Mouse (Mus musculus): ENCODE results near the gene Iqck. TPM values are rescaled to one million over a fixed set of nuclear protein-coding genes. Genes with fewer than 3 reads are reported as not detected.

Gene Iqck
- polyA plus RNA-seq, 1 experiment from 2014 or later = 2.3 TPM

GRCm38 (mm10) chr7:118986369-118986768, 130.8 kb downstream of the Iqck start:
- Histone ChIP-seq H3K4me1 (0 out of 2 replicates have a peak, but pooled peaks cover 1% of the 10 kb centered on the region), H3K27ac (no peak overlapping the region), H3K27me3 (no peaks in the 10 kb centered on the region), H3K36me3 (peaks cover 28% of the 10 kb centered on the region), H3K4me3 (no peak overlapping the region), H3K9ac (no peak overlapping the region), H3K4me2 (replicated peaks) (no peak overlapping the region), H3K9me3 (no peaks in the 10 kb centered on the region)
- 90% methylated on average over 4 of the region's 4 CpGs for WGBS
- ATAC-seq (ENCODE audit: low FRiP score, low read depth) = no peak

- no peaks in the 10 kb centered on the region for H3K27me3 ChIP-seq
- ATAC-seq (ENCODE audit: low FRiP score, low read depth) = no peak
- no peaks in the 10 kb centered on the region; the same call in 1 of the 2 replicates for H3K36me3 ChIP-seq
- no peak overlapping the region for H3K4me2 ChIP-seq (replicated peaks)
- H3K4me1 ChIP-seq = peaks cover 29% of the 10 kb centered on the region
- 90% methylated on average over 5 of the region's 5 CpGs for WGBS
- H3K9me3 ChIP-seq = no peaks in the 10 kb centered on the region
- no peak overlapping the region for H3K4me3 ChIP-seq
- H3K9ac ChIP-seq = no peak overlapping the region
- no peak overlapping the region for H3K27ac ChIP-seq
Measured at GRCm38 (mm10) chr7:118989275-118989856, 133.8 kb downstream of the Iqck start.

- Histone ChIP-seq H3K4me3 (no peak overlapping the region), H3K9ac (no peak overlapping the region), H3K36me3 (no peaks in the 10 kb centered on the region), H3K4me1 (peaks cover 30% of the 10 kb centered on the region), H3K9me3 (no peaks in the 10 kb centered on the region), H3K27me3 (no peaks in the 10 kb centered on the region), H3K4me2 (replicated peaks) (no peak overlapping the region), H3K27ac (no peak overlapping the region)
- WGBS = 79% methylated on average over 6 of the region's 6 CpGs
- no peak for ATAC-seq (ENCODE audit: low FRiP score, low read depth)
Measured at GRCm38 (mm10) chr7:118990282-118990681, 134.7 kb downstream of the Iqck start.

GRCm38 (mm10) chr7:118991341-118991884, 135.9 kb downstream of the Iqck start:
- Histone ChIP-seq H3K27me3 (no peaks in the 10 kb centered on the region), H3K36me3 (no peaks in the 10 kb centered on the region), H3K27ac (no peak overlapping the region), H3K9me3 (no peaks in the 10 kb centered on the region), H3K4me2 (replicated peaks) (no peak overlapping the region), H3K4me1 (peaks cover 37% of the 10 kb centered on the region), H3K9ac (no peak overlapping the region), H3K4me3 (no peak overlapping the region)
- 63% methylated on average over 4 of the region's 4 CpGs for WGBS
- ATAC-seq (ENCODE audit: low FRiP score, low read depth) = no peak

DNA sequence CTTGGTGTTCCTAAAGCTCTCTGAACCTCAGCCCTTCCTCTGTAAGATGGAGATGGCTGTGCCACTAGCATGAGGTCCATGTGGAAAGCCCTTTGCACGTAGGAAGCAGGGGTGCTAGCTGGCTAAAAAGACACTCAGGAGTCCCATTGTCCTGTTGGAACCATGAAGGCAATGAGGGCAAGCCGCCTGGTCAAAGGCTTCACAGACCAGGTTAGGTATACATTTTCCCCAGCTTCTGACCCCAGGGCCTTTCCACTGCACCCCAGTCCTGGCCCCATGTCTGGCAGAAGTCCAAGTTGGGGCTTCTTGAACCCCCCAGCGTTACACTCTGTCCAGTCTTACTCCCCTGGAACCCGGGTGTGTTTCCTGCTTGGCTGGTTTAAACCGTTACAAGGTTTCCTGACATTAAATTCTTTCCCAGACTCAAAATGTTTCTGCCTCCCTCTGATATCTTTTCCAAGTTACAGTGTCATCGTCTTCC, 136.6 kb downstream of the Iqck start:
- WGBS = 39% methylated on average over 6 of the region's 6 CpGs
- Histone ChIP-seq H3K9ac (no peak overlapping the region), H3K27me3 (no peaks in the 10 kb centered on the region), H3K4me1 (peaks cover 37% of the 10 kb centered on the region), H3K9me3 (no peaks in the 10 kb centered on the region), H3K36me3 (no peaks in the 10 kb centered on the region), H3K4me2 (replicated peaks) (peak overlapping the region; percentile 94; the same call in 1 of the 2 replicates), H3K27ac (no peak overlapping the region), H3K4me3 (no peak overlapping the region; the same call in 1 of the 2 replicates)
- no peak for ATAC-seq (ENCODE audit: low FRiP score, low read depth)

DNA sequence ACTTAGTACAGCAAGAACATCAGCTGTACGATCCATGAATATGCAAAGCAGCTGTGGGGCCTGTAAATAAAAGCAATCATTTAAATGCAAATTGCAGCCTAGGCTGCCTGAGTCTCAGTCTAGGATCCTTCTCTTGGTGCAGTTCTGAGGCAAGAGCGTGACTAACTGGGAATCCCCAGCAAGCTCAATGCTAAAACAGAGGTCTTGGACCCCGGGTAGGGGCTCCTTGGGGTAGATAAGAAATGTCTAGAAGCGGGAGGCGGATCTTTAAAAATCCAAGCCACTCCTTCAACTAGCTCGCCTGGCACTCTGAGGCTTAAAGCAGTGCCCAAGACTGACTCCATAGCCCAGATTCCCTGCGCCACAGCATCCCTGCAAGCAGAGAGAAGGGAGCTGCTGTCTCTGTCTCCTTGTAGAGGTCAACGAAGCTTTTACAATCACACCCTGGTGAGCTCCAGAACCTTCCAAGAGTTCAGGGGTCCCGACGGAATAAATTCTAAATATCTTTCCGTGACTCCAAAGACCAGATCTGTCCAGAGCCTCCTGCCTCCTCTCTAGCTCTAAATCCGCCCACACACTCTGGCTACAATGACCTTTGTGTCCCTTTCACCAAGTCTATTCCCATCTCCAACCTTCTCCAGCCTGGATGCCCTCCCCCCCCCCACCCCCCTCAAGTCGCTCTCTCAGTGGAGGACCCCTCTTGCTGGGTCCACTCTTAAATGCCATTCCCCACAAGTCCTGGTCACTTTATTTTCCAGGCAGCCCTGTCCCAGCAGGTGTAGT, 137.3 kb downstream of the Iqck start:
- no peak for ATAC-seq (ENCODE audit: low FRiP score, low read depth)
- Histone ChIP-seq H3K9me3 (no peaks in the 10 kb centered on the region), H3K4me1 (peaks cover 37% of the 10 kb centered on the region), H3K36me3 (no peaks in the 10 kb centered on the region), H3K9ac (no peak overlapping the region), H3K27me3 (no peaks in the 10 kb centered on the region), H3K27ac (no peak overlapping the region), H3K4me2 (replicated peaks) (peak overlapping the region; percentile 94), H3K4me3 (peak overlapping the region; percentile 67)
- whole genome bisulfite sequencing = 49% methylated on average over 13 of the region's 13 CpGs

DNA sequence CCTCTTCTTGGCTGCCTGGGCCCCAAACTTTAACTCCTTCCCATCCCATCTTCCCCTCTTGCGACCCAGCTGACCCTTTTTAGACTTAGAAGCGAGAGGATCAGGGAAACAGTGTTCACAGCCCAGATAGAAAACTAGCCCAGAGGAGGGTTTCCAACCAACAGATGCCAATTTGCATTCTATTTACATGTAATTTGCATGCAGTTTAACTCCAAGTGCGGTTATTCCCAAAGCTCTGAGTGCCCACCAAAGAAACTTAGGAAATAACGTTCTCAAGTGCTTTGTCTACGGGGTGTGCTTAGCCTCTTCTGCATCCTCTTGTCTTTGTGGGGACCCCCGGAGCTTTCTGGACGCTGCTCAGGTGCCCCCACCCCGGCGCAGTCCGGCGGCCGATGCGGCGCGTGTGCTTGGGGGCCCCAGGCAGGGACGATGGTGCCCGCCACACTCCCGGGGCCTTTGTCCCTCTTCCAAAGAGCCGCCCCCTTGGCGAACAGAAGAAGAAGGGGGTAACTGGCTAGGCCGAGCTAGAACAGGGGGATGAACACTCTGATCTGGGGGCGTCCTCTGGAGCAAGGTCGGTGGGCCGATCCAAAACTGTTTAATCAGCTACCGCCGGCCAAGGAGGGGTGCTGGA, 138.2 kb downstream of the Iqck start:
- Histone ChIP-seq H3K9me3 (no peaks in the 10 kb centered on the region), H3K4me1 (peaks cover 37% of the 10 kb centered on the region), H3K27me3 (no peaks in the 10 kb centered on the region), H3K36me3 (no peaks in the 10 kb centered on the region), H3K4me2 (replicated peaks) (peak overlapping the region; percentile 94), H3K9ac (peak overlapping the region; percentile 79), H3K27ac (no peak overlapping the region), H3K4me3 (peak overlapping the region; percentile 67)
- ATAC-seq (ENCODE audit: low FRiP score, low read depth) = no peak
- WGBS = under 1% methylated on average over 26 of the region's 26 CpGs

DNA sequence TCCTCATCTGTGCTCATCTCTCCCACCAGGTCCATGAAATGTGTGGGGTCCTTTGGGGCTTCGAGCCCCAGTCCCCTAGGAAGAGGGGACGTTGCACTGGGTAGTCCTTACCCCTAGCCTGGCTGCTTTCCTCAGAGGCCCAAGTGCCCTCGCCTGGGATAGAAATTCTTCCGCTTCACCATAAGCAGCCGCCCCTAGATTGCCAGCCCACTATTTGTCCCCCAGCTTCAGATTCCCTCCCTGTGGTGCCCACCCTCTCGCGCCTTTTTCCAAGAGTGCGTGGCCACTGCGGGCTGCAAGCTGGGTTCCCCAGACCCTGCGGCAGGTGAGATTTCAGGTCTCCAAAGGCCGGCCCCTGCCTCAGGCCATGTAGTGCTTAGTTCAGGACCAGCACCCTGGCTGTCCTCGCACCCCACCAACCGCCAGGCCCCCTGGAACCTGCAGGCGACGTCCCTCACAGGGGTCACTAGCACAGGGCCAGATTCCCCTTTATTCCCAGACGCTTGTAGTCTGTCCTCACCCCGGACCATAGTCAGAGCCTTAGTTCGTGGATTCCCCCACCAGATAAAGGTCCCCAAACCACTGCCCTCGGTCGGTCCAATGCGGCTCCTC, 138.8 kb downstream of the Iqck start:
- Histone ChIP-seq H3K9me3 (no peaks in the 10 kb centered on the region), H3K4me1 (peaks cover 37% of the 10 kb centered on the region), H3K9ac (peak overlapping the region; percentile 79), H3K4me3 (peak overlapping the region; percentile 67), H3K4me2 (replicated peaks) (peak overlapping the region; percentile 94), H3K36me3 (no peaks in the 10 kb centered on the region), H3K27ac (0 out of 2 replicates have a peak overlapping the region, but pooled peaks have one; percentile 15), H3K27me3 (no peaks in the 10 kb centered on the region)
- peak; percentile 17 for ATAC-seq (ENCODE audit: low FRiP score, low read depth)
- WGBS = under 1% methylated on average over 21 of the region's 21 CpGs

DNA sequence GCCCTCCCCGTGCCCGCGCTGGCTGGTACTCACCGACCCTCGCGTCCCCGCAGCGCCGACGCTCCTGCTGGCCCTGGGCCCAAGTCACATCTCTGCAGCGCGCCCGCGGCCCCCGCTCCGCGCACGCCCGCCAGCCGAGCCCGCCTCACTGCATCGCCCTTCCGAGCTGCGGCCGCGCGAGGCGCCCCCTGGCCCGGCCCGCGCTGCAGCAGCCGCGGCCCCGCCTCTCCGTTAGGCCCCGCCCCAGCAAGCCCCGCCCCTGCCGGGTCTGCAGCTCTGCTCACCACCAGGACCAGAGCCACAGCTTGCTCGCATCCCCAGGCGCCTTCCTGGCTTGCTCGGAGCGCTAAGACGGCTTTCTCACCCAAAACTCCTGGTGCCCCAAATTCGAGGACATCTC, 139.5 kb downstream of the Iqck start, which contains the start of gene Gprc5b:
Gene Gprc5b (minus strand): TSS at position 205 of the 400 bp plus-strand sequence.
- no peaks in the 10 kb centered on the region for H3K36me3 ChIP-seq
- peak; percentile 93 for ATAC-seq (ENCODE audit: low FRiP score, low read depth)
- peak within 1 kb of the TSS; percentile 79 for H3K9ac ChIP-seq
- peak within 1 kb of the TSS; percentile 67 for H3K4me3 ChIP-seq
- WGBS = under 1% methylated on average over 44 of the region's 44 CpGs
- H3K27ac ChIP-seq = 0 out of 2 replicates have a peak within 1 kb of the TSS, but pooled peaks have one; percentile 15
- H3K27me3 ChIP-seq = no peaks in the 10 kb centered on the region
- H3K4me1 ChIP-seq = peaks cover 37% of the 10 kb centered on the region
- no peaks in the 10 kb centered on the region for H3K9me3 ChIP-seq
- peak within 1 kb of the TSS; percentile 94 for H3K4me2 ChIP-seq (replicated peaks)

DNA sequence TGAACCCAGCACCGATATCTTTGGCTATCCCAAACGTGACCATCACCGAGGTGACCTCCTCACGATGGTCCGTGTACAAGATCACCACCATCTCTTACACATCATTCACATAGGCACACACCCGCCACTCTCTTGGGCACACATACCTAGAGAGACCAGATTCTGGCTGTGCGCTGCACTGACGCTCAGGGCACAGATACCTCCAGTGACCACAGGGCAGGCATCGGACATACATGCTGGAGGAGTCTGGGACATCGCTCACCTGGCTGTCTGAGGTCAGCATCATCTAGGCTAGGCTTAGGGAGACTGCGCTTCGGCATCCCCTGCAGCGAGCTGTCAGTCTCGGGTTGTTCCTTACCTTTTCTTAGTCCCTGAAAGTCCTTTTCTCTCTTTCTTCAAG, 140.1 kb downstream of the Iqck start:
- 8% methylated on average over 14 of the region's 14 CpGs for WGBS
- no peaks in the 10 kb centered on the region for H3K27me3 ChIP-seq
- H3K4me1 ChIP-seq = peaks cover 37% of the 10 kb centered on the region
- H3K27ac ChIP-seq = no peak overlapping the region
- H3K4me3 ChIP-seq = peak overlapping the region; percentile 67
- H3K4me2 ChIP-seq (replicated peaks) = peak overlapping the region; percentile 94
- peak overlapping the region; percentile 13; the same call in 1 of the 2 replicates for H3K9ac ChIP-seq
- H3K36me3 ChIP-seq = no peaks in the 10 kb centered on the region
- no peak for ATAC-seq (ENCODE audit: low FRiP score, low read depth)
- H3K9me3 ChIP-seq = no peaks in the 10 kb centered on the region

DNA sequence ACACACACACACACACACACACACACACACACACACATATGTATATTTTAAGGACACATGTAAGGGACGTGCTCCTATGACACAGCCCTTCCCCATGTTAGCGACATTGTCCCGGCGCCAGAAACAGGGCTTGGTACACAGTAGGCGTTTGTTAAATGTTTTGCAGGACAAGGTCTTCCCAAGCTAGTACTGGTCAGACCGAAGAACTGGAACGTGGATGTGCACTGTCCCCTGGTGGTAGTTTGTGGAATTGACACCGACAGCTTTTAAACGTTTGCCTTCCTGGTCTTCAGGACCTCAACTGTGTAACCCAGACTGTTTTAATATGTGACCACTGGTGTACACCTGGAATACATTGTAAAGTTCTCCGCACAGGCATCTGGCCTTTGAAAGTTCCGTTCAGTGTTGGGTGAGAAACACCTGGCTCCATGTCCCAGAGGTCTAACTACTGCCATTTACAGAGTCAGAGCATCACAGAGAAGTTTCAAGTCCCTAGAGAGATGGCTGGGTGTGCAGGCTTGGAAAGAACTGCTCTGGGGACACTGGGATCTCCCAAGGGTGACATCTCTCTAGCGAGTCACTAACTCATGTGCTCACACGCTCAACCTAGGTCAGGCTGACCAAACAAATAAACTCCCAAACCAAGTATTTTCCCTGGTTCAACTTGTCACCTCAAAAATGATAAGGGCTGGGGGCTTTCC, 140.7 kb downstream of the Iqck start:
- H3K4me2 ChIP-seq (replicated peaks) = peak overlapping the region; percentile 94
- WGBS = 6% methylated on average over 13 of the region's 13 CpGs
- H3K4me1 ChIP-seq = peaks cover 36% of the 10 kb centered on the region
- no peak overlapping the region for H3K9ac ChIP-seq
- no peaks in the 10 kb centered on the region for H3K27me3 ChIP-seq
- no peak overlapping the region for H3K27ac ChIP-seq
- peak; percentile 35 for ATAC-seq (ENCODE audit: low FRiP score, low read depth)
- H3K36me3 ChIP-seq = no peaks in the 10 kb centered on the region
- H3K4me3 ChIP-seq = peak overlapping the region; percentile 67
- no peaks in the 10 kb centered on the region for H3K9me3 ChIP-seq
